Mouse (Mus musculus) MEL (cell line): Measurements from ENCODE around the gene Zfyve26. TPM values are rescaled to one million over a fixed set of nuclear protein-coding genes. Genes with fewer than 3 reads are reported as not detected.

Source experiments
- DNase-seq: peaks from one replicate; pipeline ENCODE4 v3.0.0; 2011; ENCODE audit warnings: low read depth, low spot score
- H3K27ac ChIP-seq: 2 replicates; pipeline ENCODE4 v1.5.1; 2012; ENCODE audit warnings: low read depth, mild to moderate bottlenecking, control low read depth, low read length, moderate library complexity; ENCODE audit not compliant: control insufficient read depth
- H3K27me3 ChIP-seq, 2 experiments: fragments of 150-350 bp in 1 of 2; sonication (generic) in 1 of 2; 2 replicates each; pipeline ENCODE4 v1.6.1; 2012; ENCODE audit warnings: low read length in 2 of 2, mild to moderate bottlenecking in 2 of 2, improper control_type of control experiment in 1 of 2, moderate library complexity in 1 of 2; ENCODE audit not compliant: insufficient read depth in 2 of 2, control insufficient read depth in 1 of 2
- H3K36me3 ChIP-seq, 2 experiments: 2 replicates each; pipeline ENCODE4 v1.6.1; 2012 to 2014; ENCODE audit warnings: low read length in 2 of 2, improper control_type of control experiment in 1 of 2, inconsistent platforms in 1 of 2, mild to moderate bottlenecking in 1 of 2; ENCODE audit not compliant: insufficient read depth in 2 of 2, control insufficient read depth in 1 of 2
- H3K4me1 ChIP-seq, 2 experiments: fragments of 150-350 bp in 1 of 2; sonication (generic) in 1 of 2; 2 replicates each; pipeline ENCODE4 v1.6.1; 2012; ENCODE audit warnings: low read length in 2 of 2, improper control_type of control experiment in 1 of 2, mild to moderate bottlenecking in 1 of 2; ENCODE audit not compliant: insufficient read depth in 2 of 2, control insufficient read depth in 1 of 2
- H3K4me3 ChIP-seq, 2 experiments: fragments of 150-350 bp in 1 of 2; sonication (generic) in 1 of 2; 2 replicates each; pipeline ENCODE4 v1.5.1; 2012; ENCODE audit warnings: low read depth in 2 of 2, low read length in 2 of 2, mild to moderate bottlenecking in 2 of 2, moderate library complexity in 2 of 2, control low read depth in 1 of 2, improper control_type of control experiment in 1 of 2; ENCODE audit not compliant: control insufficient read depth in 1 of 2, insufficient read depth in 1 of 2
- H3K79me2 ChIP-seq: 2 replicates; pipeline ENCODE4 v1.6.1; 2012; ENCODE audit warnings: mild to moderate bottlenecking, low read length, moderate library complexity; ENCODE audit not compliant: control insufficient read depth, poor library complexity, insufficient read depth
- H3K9ac ChIP-seq: 2 replicates; pipeline ENCODE4 v1.6.1; 2012; ENCODE audit warnings: low read depth, mild to moderate bottlenecking, control low read depth, low read length, moderate library complexity; ENCODE audit not compliant: control insufficient read depth, poor library complexity, severe bottlenecking
- H3K9me3 ChIP-seq: fragments of 150-350 bp; sonication (generic); replicated peaks from 2 replicates; pipeline ENCODE4 v1.6.1; 2012; ENCODE audit warnings: mild to moderate bottlenecking, low read length, improper control_type of control experiment, moderate library complexity; ENCODE audit not compliant: insufficient read depth
- BHLHE40 ChIP-seq: IDR thresholded peaks from 2 replicates; pipeline ENCODE4 v1.6.1; 2012; ENCODE audit warnings: low read depth, mild to moderate bottlenecking, inconsistent platforms, low read length, improper control_type of control experiment, borderline replicate concordance
- CHD1 ChIP-seq: IDR thresholded peaks from 2 replicates; pipeline ENCODE4 v1.6.1; 2012; ENCODE audit warnings: low read depth, mild to moderate bottlenecking, inconsistent platforms, low read length, improper control_type of control experiment
- CTCF ChIP-seq, 3 experiments: IDR thresholded peaks in 2 of 3; conservative IDR thresholded peaks in 1 of 3; 2 replicates each; pipeline ENCODE4 v1.5.1; 2011 to 2012; ENCODE audit warnings: low read length in 3 of 3, low read depth in 2 of 3, mild to moderate bottlenecking in 2 of 3, improper control_type of control experiment in 1 of 3, inconsistent platforms in 1 of 3, mixed read lengths in 1 of 3, moderate library complexity in 1 of 3; ENCODE audit not compliant: control insufficient read depth in 1 of 3, insufficient read depth in 1 of 3, poor library complexity in 1 of 3, severe bottlenecking in 1 of 3
- E2F4 ChIP-seq: IDR thresholded peaks from 2 replicates; pipeline ENCODE4 v1.6.1; 2011; ENCODE audit warnings: low read depth, low read length, improper control_type of control experiment, borderline replicate concordance
- GATA1 ChIP-seq: IDR thresholded peaks from 2 replicates; pipeline ENCODE4 v1.6.1; 2011; ENCODE audit warnings: low read depth, low read length, improper control_type of control experiment
- HCFC1 ChIP-seq: IDR thresholded peaks from 2 replicates; pipeline ENCODE4 v1.6.1; 2012; ENCODE audit warnings: low read depth, mild to moderate bottlenecking, inconsistent platforms, low read length, improper control_type of control experiment, moderate library complexity
- JUND ChIP-seq: IDR thresholded peaks from 2 replicates; pipeline ENCODE4 v1.6.1; 2011; ENCODE audit warnings: low read depth, mild to moderate bottlenecking, improper control_type of control experiment, low read length
- KAT2A ChIP-seq: conservative IDR thresholded peaks from 2 replicates; pipeline ENCODE4 v1.6.1; 2012; ENCODE audit warnings: low read depth, low read length, improper control_type of control experiment, inconsistent platforms
- MAZ ChIP-seq: IDR thresholded peaks from 2 replicates; pipeline ENCODE4 v1.6.1; 2012; ENCODE audit warnings: low read depth, mild to moderate bottlenecking, inconsistent platforms, low read length, improper control_type of control experiment
- MEF2A ChIP-seq: IDR thresholded peaks from 2 replicates; pipeline ENCODE4 v1.6.1; 2014; ENCODE audit warnings: low read depth, mild to moderate bottlenecking, inconsistent platforms, low read length, improper control_type of control experiment; ENCODE audit not compliant: poor library complexity, insufficient replicate concordance, severe bottlenecking; ENCODE audit errors: extremely low read depth
- NELFE ChIP-seq: IDR thresholded peaks from 2 replicates; pipeline ENCODE4 v1.6.1; 2011; ENCODE audit warnings: low read depth, low read length, improper control_type of control experiment
- NRF1 ChIP-seq: IDR thresholded peaks from 2 replicates; pipeline ENCODE4 v1.6.1; 2014; ENCODE audit warnings: low read depth, mild to moderate bottlenecking, inconsistent platforms, low read length, improper control_type of control experiment, moderate library complexity; ENCODE audit not compliant: poor library complexity, insufficient read depth, severe bottlenecking
- POLR2AphosphoS5 ChIP-seq: IDR thresholded peaks from 2 replicates; pipeline ENCODE4 v1.6.1; 2012; ENCODE audit warnings: low read depth, borderline replicate concordance, mild to moderate bottlenecking, inconsistent platforms, low read length, moderate library complexity, mixed read lengths
- RAD21 ChIP-seq: IDR thresholded peaks from 2 replicates; pipeline ENCODE4 v1.6.1; 2011; ENCODE audit warnings: mild to moderate bottlenecking, low read depth, low read length, improper control_type of control experiment
- RCOR1 ChIP-seq: IDR thresholded peaks from 2 replicates; pipeline ENCODE4 v1.6.1; 2012; ENCODE audit warnings: low read depth, mild to moderate bottlenecking, inconsistent platforms, low read length, improper control_type of control experiment
- SMC3 ChIP-seq: IDR thresholded peaks from 2 replicates; pipeline ENCODE4 v1.6.1; 2011; ENCODE audit warnings: low read depth, low read length, improper control_type of control experiment
- TCF12 ChIP-seq: IDR thresholded peaks from 2 replicates; pipeline ENCODE4 v1.6.1; 2014; ENCODE audit warnings: low read depth, mild to moderate bottlenecking, inconsistent platforms, low read length, improper control_type of control experiment, moderate library complexity
- UBTF ChIP-seq: IDR thresholded peaks from 2 replicates; pipeline ENCODE4 v1.6.1; 2012; ENCODE audit warnings: low read depth, mild to moderate bottlenecking, inconsistent platforms, low read length, improper control_type of control experiment, moderate library complexity, borderline replicate concordance; ENCODE audit not compliant: insufficient read depth
- ZC3H11A ChIP-seq: IDR thresholded peaks from 2 replicates; pipeline ENCODE4 v1.6.1; 2012; ENCODE audit warnings: low read depth, mild to moderate bottlenecking, inconsistent platforms, low read length, improper control_type of control experiment
- ZKSCAN1 ChIP-seq: IDR thresholded peaks from 2 replicates; pipeline ENCODE4 v1.6.1; 2012; ENCODE audit warnings: low read depth, mild to moderate bottlenecking, inconsistent platforms, low read length, improper control_type of control experiment, moderate library complexity
- ZMIZ1 ChIP-seq: IDR thresholded peaks from 2 replicates; pipeline ENCODE4 v1.6.1; 2012; ENCODE audit warnings: low read depth, mild to moderate bottlenecking, inconsistent platforms, low read length, improper control_type of control experiment, moderate library complexity
- polyA plus RNA-seq, 2 experiments: library from polyadenylated mRNA; stranded (reverse) in 1 of 2; unstranded in 1 of 2; fragments of >175 nt in 1 of 2; fragments of >200 nt in 1 of 2; gene quantifications; 2 replicates each; pipeline versions ENCODE4 v1.2.1 to v1.2.4; 2012; ENCODE audit warnings: low replicate concordance in 2 of 2, low read depth in 1 of 2; ENCODE audit not compliant: insufficient read length in 2 of 2, insufficient read depth in 1 of 2, missing spikeins in 1 of 2
- total RNA-seq: library from RNA; depleted of rRNA; stranded (reverse); fragments of 300-350 nt; gene quantifications from 2 replicates; pipeline ENCODE4 v1.2.3, GENCODE M21; 2012

Zfyve26 gene
- total and polyA plus RNA-seq, 3 experiments, result 7.2 to 110 (median 16.2) TPM

GRCm38 (mm10) chr12:79193441-79193840 lies 102.7 kb downstream of the Zfyve26 start:
- Histone ChIP-seq H3K9me3 (no peaks in the 10 kb centered on the region), H3K9ac (no peak overlapping the region), H3K4me1 (peaks cover 5 to 21% of the 10 kb centered on the region in 2 experiments; a peak in 3 of 4 replicates), H3K4me3 (no peak overlapping the region), H3K27ac (no peak overlapping the region), H3K27me3 (no peaks in the 10 kb centered on the region), H3K79me2 (no peaks in the 10 kb centered on the region; the same call in 1 of the 2 replicates), H3K36me3 (peaks cover 0 to 10% of the 10 kb centered on the region in 2 experiments; a peak in 3 of 4 replicates)
- peak; percentile 91 for DNase-seq
- peak; percentile 61 for TF ChIP-seq ZC3H11A
- peak; percentile 51 for TF ChIP-seq HCFC1
- TF ChIP-seq CTCF (IDR thresholded peaks at IDR 0.05 in 2 of 3, conservative IDR thresholded peaks at IDR 0.05 in 1 of 3; ENCODE audit: control insufficient read depth in 1 of 3, insufficient read depth in 1 of 3, low read depth in 2 of 3, low read length in 3 of 3, poor library complexity in 1 of 3, severe bottlenecking in 1 of 3), result peak; percentile 67 to 88 (median 84)
- no peak for TF ChIP-seq MEF2A
- peak; percentile 85 for TF ChIP-seq RAD21
- peak; percentile 77 for TF ChIP-seq SMC3
- TF ChIP-seq BHLHE40, result 0 out of 2 replicates have a peak, but pooled peaks have one; percentile 41
- no peak for TF ChIP-seq KAT2A

GRCm38 (mm10) chr12:79192193-79192592 lies 103.9 kb downstream of the Zfyve26 start, which contains the start of gene Rdh11:
Gene Rdh11 (minus strand): TSS chr12:79192293.
- Histone ChIP-seq H3K9ac (peak within 1 kb of the TSS; percentile 68), H3K4me3 (peak within 1 kb of the TSS; percentile 73 to 97), H3K79me2 (no peaks in the 10 kb centered on the region; the same call in 1 of the 2 replicates), H3K4me1 (peaks cover 3 to 15% of the 10 kb centered on the region in 2 experiments; a peak in 3 of 4 replicates), H3K36me3 (peaks cover 6 to 8% of the 10 kb centered on the region in 2 experiments), H3K27ac (peak within 1 kb of the TSS; percentile 14), H3K9me3 (no peaks in the 10 kb centered on the region), H3K27me3 (no peaks in the 10 kb centered on the region)
- no peak for TF ChIP-seq RAD21
- no peak for TF ChIP-seq E2F4
- no peak for TF ChIP-seq GATA1
- no peak for TF ChIP-seq RCOR1
- TF ChIP-seq ZKSCAN1, result no peak
- no peak for TF ChIP-seq POLR2AphosphoS5
- TF ChIP-seq ZMIZ1, result no peak
- no peak for TF ChIP-seq CHD1
- TF ChIP-seq JUND, result no peak
- TF ChIP-seq NRF1, result no peak
- no peak for TF ChIP-seq SMC3
- no peak for TF ChIP-seq MAZ
- TF ChIP-seq TCF12, result no peak
- no peak for TF ChIP-seq MEF2A
- no peak for TF ChIP-seq NELFE
- no peak for TF ChIP-seq UBTF
- DNase-seq, result no peak
